Mouse (Mus musculus) adrenal gland, postnatal 4 days (tissue): ENCODE data around the gene 1700028J19Rik. TPM values are rescaled to one million over a fixed set of nuclear protein-coding genes. Genes with fewer than 3 reads are reported as not detected.

Source experiments
- DNase-seq, 2 experiments: peaks; one replicate each; pipeline ENCODE4 v3.0.0; 2021 to 2022; ENCODE audit warnings: low spot score in 2 of 2, mixed read lengths in 2 of 2
- long read RNA-seq, 2 experiments: library from polyadenylated mRNA; stranded (forward); transcript quantifications; one replicate each; pipeline ENCODE4 v2.0.0; 2021
- total RNA-seq, 2 experiments: library from RNA; stranded (reverse); gene quantifications; 2 replicates each; pipeline ENCODE4 v1.2.3; 2021

The 1700028J19Rik gene
- 1 to 10 TPM in 1 of 2 experiments, under 1 TPM in 1; 0.96 to 1.2 TPM for total RNA-seq
- long read RNA-seq, experiment 1 = 0 reads
- long read RNA-seq, experiment 2, partial matches to known transcripts = 0 of 2 reads
- long read RNA-seq, experiment 2, other reads (novel, unspliced or antisense) = 2 of 2 reads

GRCm38 (mm10) chr7:44246055-44246983 is at the start of gene 1700028J19Rik, which contains the start of gene 2410002F23Rik:
Gene 1700028J19Rik (minus strand): TSS chr7:44246695.
Gene 2410002F23Rik (plus strand): TSS chr7:44246722.
- DNase-seq = peak; percentile 82 to 83

GRCm38 (mm10) chr7:44291418-44291817 is 44.9 kb upstream of the 1700028J19Rik start:
- no peak for DNase-seq

- DNase-seq = no peak
These were observed 44.5 kb upstream of the 1700028J19Rik start for GRCm38 (mm10) chr7:44290986-44291385.

- DNase-seq = no peak
These were observed 41.3 kb upstream of the 1700028J19Rik start for GRCm38 (mm10) chr7:44287760-44288159.

- no peak for DNase-seq
These were observed 35.1 kb upstream of the 1700028J19Rik start for GRCm38 (mm10) chr7:44281586-44281985.

- no peak for DNase-seq
These were observed 34.5 kb upstream of the 1700028J19Rik start for GRCm38 (mm10) chr7:44280959-44281358.

- no peak for DNase-seq
These were observed 30.7 kb upstream of the 1700028J19Rik start for GRCm38 (mm10) chr7:44277250-44277622.

- DNase-seq = no peak
These were observed 30.2 kb upstream of the 1700028J19Rik start for GRCm38 (mm10) chr7:44276461-44277249.

GRCm38 (mm10) chr7:44275546-44275945 is 29.1 kb upstream of the 1700028J19Rik start:
- DNase-seq = no peak

GRCm38 (mm10) chr7:44274096-44274495 is 27.6 kb upstream of the 1700028J19Rik start:
- DNase-seq = no peak

GRCm38 (mm10) chr7:44273446-44273845 is 27.0 kb upstream of the 1700028J19Rik start:
- no peak for DNase-seq

- no peak for DNase-seq
These were observed 26.1 kb upstream of the 1700028J19Rik start for GRCm38 (mm10) chr7:44272546-44272945.

- no peak for DNase-seq
These were observed 24.8 kb upstream of the 1700028J19Rik start for GRCm38 (mm10) chr7:44271309-44271708.

- no peak for DNase-seq
These were observed 22.9 kb upstream of the 1700028J19Rik start for GRCm38 (mm10) chr7:44269397-44269796.

- DNase-seq = no peak
These were observed 21.6 kb upstream of the 1700028J19Rik start for GRCm38 (mm10) chr7:44268117-44268516.

GRCm38 (mm10) chr7:44262791-44263643 is 16.5 kb upstream of the 1700028J19Rik start:
- peak; percentile 77 to 92 for DNase-seq

- DNase-seq = no peak
These were observed 14.7 kb upstream of the 1700028J19Rik start, which contains the start of gene Gm15517 for GRCm38 (mm10) chr7:44261147-44261546. Gene Gm15517 (plus strand): TSS chr7:44261447.

GRCm38 (mm10) chr7:44260410-44260809 is 13.9 kb upstream of the 1700028J19Rik start:
- DNase-seq = no peak

- no peak for DNase-seq
These were observed 10.8 kb upstream of the 1700028J19Rik start, which contains the start of gene Acp4 for GRCm38 (mm10) chr7:44257278-44257677. Gene Acp4 (minus strand): TSS chr7:44257378.

- DNase-seq = no peak
These were observed 8.4 kb upstream of the 1700028J19Rik start for GRCm38 (mm10) chr7:44254930-44255329.
